Mouse (Mus musculus): ENCODE data around the gene Yaf2.

The Yaf2 gene

GRCm38 (mm10) chr15:93284326-93284725 lies 52.4 kb downstream of the Yaf2 start:
- DNase-seq = no peak

- DNase-seq = no peak
Observed at GRCm38 (mm10) chr15:93283349-93283748, 53.4 kb downstream of the Yaf2 start.

GRCm38 (mm10) chr15:93276276-93276675 lies 60.5 kb downstream of the Yaf2 start:
- DNase-seq = peak; percentile 23

- DNase-seq = no peak
Observed at GRCm38 (mm10) chr15:93275623-93276022, 61.1 kb downstream of the Yaf2 start.

- DNase-seq = peak; percentile 99
Observed at GRCm38 (mm10) chr15:93274679-93275583, 61.8 kb downstream of the Yaf2 start, which contains the start of gene Gxylt1. Gxylt1 (minus strand) TSS chr15:93275179.

- no peak for DNase-seq
Observed at GRCm38 (mm10) chr15:93273788-93274678, 62.7 kb downstream of the Yaf2 start.

GRCm38 (mm10) chr15:93272948-93273347 lies 63.8 kb downstream of the Yaf2 start:
- DNase-seq = no peak

- DNase-seq = no peak
Observed at GRCm38 (mm10) chr15:93270289-93270855, 66.4 kb downstream of the Yaf2 start.

- DNase-seq = no peak
Observed at GRCm38 (mm10) chr15:93269572-93269971, 67.2 kb downstream of the Yaf2 start.

- DNase-seq = no peak
Observed at GRCm38 (mm10) chr15:93268001-93268400, 68.7 kb downstream of the Yaf2 start.

GRCm38 (mm10) chr15:93267479-93267878 lies 69.3 kb downstream of the Yaf2 start:
- no peak for DNase-seq

GRCm38 (mm10) chr15:93266361-93266760 lies 70.4 kb downstream of the Yaf2 start:
- no peak for DNase-seq

- peak; percentile 63 for DNase-seq
Observed at GRCm38 (mm10) chr15:93265728-93266127, 71.0 kb downstream of the Yaf2 start.

GRCm38 (mm10) chr15:93265231-93265630 lies 71.5 kb downstream of the Yaf2 start:
- DNase-seq = no peak

GRCm38 (mm10) chr15:93264221-93264620 lies 72.5 kb downstream of the Yaf2 start:
- DNase-seq = no peak

- no peak for DNase-seq
Observed at GRCm38 (mm10) chr15:93263566-93263965, 73.2 kb downstream of the Yaf2 start.

- DNase-seq = no peak
Observed at GRCm38 (mm10) chr15:93262818-93263217, 73.9 kb downstream of the Yaf2 start.

GRCm38 (mm10) chr15:93262274-93262673 lies 74.5 kb downstream of the Yaf2 start:
- no peak for DNase-seq

GRCm38 (mm10) chr15:93259933-93260332 lies 76.8 kb downstream of the Yaf2 start:
- no peak for DNase-seq

GRCm38 (mm10) chr15:93255295-93255694 lies 81.4 kb downstream of the Yaf2 start:
- no peak for DNase-seq

- no peak for DNase-seq
Observed at GRCm38 (mm10) chr15:93253172-93253571, 83.6 kb downstream of the Yaf2 start.

- no peak for DNase-seq
Observed at GRCm38 (mm10) chr15:93252396-93252795, 84.3 kb downstream of the Yaf2 start.

Data from layer of hippocampus, adult 9-11 months (tissue).